Mouse (Mus musculus) cerebellum, adult 2 months (tissue): ENCODE measurements around the gene Il18bp.

Experiments
- CTCF ChIP-seq: fragments of 200-500 bp; IDR thresholded peaks from 2 replicates; pipeline ENCODE4 v1.5.1; 2011; ENCODE audit warnings: low read depth, mild to moderate bottlenecking, control low read depth, low read length, moderate library complexity, borderline replicate concordance; ENCODE audit not compliant: insufficient read depth
- POLR2A ChIP-seq: fragments of 200-500 bp; IDR thresholded peaks from 2 replicates; pipeline ENCODE4 v1.6.1; 2011; ENCODE audit warnings: low read length, control low read depth, borderline replicate concordance; ENCODE audit not compliant: insufficient read depth

DNA sequence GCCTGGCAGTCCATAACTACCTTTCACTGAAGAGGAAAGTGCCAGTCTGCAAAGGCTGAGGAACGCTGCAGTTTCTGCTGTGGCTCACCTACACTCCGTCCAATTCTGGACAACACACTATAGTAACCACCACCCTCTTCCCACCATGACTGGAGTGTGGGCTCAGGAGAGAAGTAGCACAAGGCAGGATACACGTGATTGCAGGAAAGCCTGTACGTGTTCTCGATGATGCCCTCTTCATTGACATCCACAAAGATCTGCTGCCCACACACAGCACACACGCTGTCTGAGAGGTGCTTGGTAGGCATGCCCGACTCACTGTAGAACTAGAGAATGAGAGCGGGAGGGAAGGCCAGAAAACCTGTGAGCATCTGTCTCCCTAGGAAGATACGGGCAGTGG is 5.3 kb upstream of the Il18bp start:
- TF ChIP-seq CTCF (no peak), POLR2A (no peak)
